Mouse (Mus musculus): ENCODE data around the gene Ugt1a2.

Gene Ugt1a2

GRCm38 (mm10) chr1:88234248-88234610 is 33.8 kb downstream of the Ugt1a2 start:
- DNase-seq (ENCODE audit: low spot score in 2 of 2) = no peak

DNA sequence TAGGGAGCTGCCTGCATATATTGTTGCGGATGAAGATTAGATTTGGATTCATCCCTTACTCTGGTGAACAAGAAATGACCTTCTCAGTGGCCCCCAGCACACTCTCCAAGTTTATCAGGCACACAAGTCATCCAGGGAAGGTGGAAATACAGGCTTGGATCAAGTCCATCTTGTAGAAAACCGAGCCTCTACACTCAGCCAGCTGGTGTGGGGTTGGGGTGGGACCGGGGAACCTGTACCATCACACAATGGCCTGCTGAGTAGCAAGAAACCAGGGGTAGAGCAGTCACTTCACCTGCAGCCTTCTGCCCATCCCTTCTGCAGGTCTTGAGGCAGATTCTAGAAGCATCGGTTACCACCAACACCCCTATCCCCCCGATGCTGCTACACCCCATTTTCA is 34.2 kb downstream of the Ugt1a2 start:
- DNase-seq (ENCODE audit: low spot score in 2 of 2) = no peak

DNA sequence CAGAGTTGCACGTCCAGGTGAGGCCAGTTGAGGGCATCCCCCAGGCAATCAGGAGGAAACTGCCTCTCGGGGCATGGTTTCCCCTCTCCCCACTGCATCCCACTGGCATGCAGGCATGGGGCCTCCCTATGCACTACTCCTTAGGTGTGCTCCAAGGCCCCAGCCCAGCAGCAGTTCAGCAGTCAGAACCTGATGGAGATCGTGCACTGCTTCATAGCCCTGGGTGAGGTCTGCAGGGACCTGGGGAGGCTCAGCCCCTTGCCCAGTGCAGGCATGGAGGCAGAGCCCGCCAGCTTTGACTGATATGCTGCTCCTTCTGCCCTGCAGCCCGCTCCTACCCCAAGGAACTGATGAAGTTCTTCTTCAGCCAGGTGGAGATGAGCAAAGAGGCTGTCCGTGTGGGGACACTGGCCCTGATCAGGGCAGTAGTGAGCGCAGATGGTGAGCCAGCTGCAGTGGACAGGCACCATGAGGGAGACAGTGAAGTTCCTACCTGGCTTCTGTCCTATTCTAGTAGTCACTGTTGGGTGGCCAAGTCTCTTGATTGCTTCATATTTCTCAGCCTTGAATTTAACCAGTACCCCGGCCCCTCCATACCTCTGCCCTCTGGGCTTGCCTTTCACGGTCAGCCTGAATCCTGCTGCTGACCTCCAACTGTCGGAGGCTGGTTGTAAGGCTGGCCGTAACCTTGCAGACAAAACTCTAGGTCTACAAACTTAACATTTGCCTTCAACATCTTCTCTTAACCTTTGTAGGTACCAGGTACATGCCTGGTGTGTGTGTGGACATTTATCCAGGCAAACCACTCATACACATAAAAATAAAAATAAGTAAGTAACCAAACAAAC is 34.9 kb downstream of the Ugt1a2 start:
- DNase-seq (ENCODE audit: low spot score in 2 of 2) = no peak

DNA sequence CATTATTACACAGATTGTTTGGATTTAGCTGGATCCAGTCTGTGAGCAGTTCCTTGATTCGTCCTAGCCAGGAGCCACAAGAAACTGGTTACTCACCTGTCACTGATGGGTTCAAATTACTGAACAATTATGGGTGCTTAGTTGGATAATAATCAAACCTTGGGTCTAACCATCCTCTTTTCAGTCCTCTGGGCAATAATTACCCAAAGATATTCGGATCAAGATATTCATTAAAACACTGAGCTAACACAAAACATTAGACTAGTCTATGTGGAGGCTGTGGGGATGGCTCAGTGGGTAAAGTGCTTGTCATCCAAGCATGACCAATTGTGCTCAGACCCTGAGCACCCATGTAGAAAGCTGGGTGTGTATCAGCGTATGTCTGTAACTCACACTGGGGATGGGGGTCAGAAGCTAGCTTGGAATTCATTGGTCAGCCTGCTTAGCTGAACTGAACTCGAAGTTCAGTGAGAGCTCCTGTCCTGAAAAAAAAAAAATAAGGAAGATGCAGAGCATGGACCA is 35.6 kb downstream of the Ugt1a2 start:
- DNase-seq (ENCODE audit: low spot score in 2 of 2) = no peak

DNA sequence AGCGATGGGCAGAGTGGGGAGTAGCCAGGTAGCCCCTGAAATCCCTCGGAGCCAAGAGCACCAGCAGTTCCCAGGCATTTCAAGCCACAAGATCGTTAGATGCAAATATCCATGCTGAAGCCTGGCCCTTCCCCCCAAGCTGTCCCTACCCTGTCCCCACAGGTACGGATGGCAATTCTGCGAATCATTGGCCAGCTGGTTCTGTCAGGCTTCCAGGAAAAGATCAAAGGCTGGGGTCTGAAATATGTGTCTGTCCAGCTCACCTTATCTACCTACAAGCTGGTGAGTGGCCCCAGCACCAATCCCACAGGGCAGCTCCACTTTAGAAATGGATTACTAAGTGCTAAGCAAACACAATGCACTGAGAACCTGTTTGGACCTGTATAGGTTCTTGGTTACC is 36.9 kb downstream of the Ugt1a2 start:
- DNase-seq (ENCODE audit: low spot score in 2 of 2) = no peak

GRCm38 (mm10) chr1:88238771-88239170 is 38.4 kb downstream of the Ugt1a2 start:
- no peak for DNase-seq (ENCODE audit: low spot score in 2 of 2)

DNA sequence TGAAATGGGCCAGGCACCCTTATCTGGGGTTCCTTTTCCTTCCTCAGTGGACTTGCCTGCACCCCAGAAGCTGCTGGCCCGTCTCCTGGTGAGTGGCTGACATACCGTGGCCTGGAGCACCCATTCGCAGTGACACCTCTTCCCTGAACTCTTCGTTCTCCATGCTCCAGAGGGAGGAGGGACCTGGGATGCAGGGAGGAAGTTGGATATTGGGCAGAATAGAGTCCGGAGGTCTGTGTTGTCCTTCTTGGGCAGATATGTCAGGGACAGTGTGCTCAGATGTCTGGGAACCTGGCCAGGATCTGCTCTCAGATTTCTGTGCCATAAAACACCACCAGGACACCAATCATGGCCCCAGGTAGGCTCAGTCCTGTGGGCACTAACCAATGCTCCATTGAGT is 39.7 kb downstream of the Ugt1a2 start:
- no peak for DNase-seq (ENCODE audit: low spot score in 2 of 2)

DNA sequence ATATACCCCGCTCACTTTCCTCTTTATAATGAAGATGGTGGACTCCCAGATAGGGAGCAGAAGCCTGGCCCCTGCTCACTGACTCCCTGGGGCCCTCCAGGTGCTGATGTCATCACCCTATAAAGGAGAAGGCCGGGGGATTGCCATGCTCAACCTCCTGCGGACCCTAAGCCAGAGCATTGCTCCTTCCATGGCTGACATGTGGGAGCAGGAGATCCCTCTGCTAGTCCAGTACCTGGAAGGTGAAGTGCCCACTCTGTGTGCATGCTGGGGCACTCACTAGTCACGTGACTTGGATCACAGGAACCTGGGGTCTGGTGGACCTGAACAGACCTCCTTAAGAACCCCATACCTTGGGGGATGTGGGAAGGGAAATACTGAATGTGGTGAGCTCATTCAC is 40.2 kb downstream of the Ugt1a2 start:
- DNase-seq (ENCODE audit: low spot score in 2 of 2) = no peak

DNA sequence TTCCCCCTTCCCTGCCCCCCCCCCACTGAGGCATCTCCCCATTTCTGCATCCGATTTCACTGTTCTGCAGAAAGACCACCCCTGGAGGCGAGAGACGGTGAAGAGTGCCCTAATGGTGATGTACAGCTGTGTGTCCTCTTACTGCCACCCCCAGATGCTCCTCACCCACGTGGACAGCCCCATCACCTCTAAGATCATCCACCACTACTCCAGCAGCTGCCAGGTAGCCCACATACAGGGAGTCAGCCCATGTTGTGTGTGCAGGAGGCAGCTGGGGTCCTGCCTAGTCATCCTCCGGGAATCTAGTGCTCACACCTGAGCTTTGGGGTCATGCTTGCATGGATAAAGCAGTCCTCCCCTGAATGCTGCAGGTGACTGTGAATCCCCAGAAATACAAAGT is 43.5 kb downstream of the Ugt1a2 start:
- no peak for DNase-seq (ENCODE audit: low spot score in 2 of 2)

DNA sequence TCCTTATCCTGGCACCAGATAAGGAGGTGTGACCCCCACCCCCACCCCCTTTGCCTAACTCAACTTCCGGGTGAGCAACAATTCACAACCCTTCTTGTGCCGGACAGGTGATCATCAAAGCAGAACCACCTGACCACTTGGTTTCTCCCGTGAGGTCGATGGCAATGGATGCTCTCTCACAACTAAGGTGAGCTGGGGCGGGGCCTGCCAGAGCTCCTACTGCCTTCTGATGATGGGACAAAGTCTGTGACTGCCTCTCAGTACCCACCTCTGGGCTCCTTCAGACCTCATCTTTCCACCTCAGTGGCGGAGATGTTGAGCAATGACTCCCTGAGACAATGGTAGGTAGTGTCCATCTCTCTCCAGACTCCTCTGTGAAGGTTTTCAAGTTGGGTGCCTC is 45.5 kb downstream of the Ugt1a2 start:
- no peak for DNase-seq (ENCODE audit: low spot score in 2 of 2)

DNA sequence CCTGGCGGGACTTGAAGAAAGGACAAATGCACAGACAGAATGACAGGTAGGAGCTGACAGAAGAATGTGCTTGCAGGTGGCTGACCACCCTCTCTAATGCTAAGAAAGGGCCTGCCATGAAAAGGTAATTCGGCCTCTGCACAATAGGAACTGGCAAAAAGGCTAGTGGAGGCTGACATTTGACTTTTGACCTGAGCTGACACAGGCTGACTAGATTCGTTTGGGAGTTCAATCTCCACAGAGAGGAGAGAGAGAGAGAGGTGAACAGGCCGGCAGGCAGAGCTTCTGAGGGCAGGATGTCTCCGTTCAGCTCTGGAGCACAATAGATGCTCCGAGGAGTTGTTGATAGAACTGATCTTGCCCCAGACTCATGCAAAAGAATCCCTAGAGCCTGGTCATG is 46.0 kb downstream of the Ugt1a2 start:
- no peak for DNase-seq (ENCODE audit: low spot score in 2 of 2)

DNA sequence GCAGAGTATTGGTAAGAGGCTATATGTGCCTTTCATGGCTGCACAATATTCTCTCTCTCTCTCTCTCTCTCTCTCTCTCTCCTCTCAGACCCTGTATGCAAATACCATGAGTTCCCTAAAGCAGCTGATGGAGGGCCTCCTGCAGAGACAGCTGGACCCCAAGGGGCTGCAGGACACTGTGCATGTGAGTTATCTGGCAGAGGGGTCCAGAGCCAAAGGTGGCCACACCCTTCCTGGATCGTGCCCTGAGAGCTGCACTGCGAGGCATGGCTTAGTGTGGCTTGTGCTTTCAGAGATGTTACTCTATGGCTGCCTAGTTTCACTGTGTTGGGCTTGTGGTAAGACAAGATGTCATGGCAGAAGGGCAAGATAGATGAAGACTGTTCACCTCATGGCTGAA is 47.3 kb downstream of the Ugt1a2 start:
- no peak for DNase-seq (ENCODE audit: low spot score in 2 of 2)

- no peak for DNase-seq (ENCODE audit: low spot score in 2 of 2)
Measured at GRCm38 (mm10) chr1:88248658-88249057, 48.3 kb downstream of the Ugt1a2 start.

- no peak for DNase-seq (ENCODE audit: low spot score in 2 of 2)
Measured at GRCm38 (mm10) chr1:88249596-88249995, 49.2 kb downstream of the Ugt1a2 start.

DNA sequence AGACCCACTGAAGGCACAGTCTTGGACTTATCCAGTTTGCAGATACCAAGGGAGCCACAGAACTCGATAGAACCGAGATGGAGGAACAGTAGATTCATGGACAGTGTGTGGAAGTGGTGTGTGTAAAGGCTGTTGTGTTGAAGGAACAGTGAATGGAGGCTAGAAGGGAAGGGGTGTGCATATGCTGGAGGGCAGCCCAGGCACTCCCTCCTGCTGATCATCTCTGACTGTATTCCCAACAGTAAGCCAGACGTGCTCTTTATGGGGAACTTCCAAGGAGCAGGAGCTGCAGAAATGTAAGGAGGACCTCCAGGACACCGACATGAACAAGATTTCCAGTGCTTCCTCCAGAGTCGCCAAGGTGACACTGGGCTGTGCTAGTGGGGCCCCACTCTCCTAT is 49.6 kb downstream of the Ugt1a2 start:
- DNase-seq (ENCODE audit: low spot score in 2 of 2) = no peak

DNA sequence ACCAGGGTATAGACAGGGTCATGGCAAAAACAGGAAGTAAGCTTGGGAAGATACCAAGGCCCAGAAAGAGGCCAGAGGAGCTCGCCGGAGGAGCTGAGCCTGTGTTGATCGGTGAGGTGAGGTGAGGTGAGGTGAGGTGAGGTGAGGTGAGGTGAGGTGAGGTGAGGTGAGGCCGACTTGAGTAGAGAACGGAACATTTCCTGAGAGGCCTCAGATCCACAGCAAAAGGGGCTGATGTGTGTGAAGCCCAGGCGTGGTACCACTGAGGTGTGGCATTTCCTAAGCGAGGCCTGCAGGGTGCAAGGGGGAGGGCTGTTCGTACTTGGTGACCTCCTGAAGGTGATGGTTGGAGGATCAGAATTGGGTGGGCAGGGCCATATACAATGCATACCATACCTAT is 52.7 kb downstream of the Ugt1a2 start:
- DNase-seq (ENCODE audit: low spot score in 2 of 2) = no peak

DNA sequence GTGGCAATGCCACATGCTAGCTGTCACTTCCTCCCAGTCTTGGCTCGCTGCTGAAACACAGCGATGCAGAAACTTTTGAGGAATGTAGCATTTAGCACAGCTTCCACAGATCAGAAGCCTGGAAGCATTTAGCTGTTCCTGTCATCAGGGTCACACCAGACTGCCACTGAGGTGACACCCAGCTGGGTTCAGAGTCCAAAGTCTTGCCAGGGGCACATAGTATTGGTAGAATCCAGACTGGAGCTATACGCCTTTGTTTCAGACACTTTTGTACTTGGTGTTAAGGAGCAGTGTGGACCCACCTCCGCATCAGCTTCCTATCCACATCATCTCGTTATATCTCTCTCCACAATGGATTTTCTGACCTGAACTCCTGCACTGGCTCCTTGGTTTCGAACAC is 53.1 kb downstream of the Ugt1a2 start:
- no peak for DNase-seq (ENCODE audit: low spot score in 2 of 2)

DNA sequence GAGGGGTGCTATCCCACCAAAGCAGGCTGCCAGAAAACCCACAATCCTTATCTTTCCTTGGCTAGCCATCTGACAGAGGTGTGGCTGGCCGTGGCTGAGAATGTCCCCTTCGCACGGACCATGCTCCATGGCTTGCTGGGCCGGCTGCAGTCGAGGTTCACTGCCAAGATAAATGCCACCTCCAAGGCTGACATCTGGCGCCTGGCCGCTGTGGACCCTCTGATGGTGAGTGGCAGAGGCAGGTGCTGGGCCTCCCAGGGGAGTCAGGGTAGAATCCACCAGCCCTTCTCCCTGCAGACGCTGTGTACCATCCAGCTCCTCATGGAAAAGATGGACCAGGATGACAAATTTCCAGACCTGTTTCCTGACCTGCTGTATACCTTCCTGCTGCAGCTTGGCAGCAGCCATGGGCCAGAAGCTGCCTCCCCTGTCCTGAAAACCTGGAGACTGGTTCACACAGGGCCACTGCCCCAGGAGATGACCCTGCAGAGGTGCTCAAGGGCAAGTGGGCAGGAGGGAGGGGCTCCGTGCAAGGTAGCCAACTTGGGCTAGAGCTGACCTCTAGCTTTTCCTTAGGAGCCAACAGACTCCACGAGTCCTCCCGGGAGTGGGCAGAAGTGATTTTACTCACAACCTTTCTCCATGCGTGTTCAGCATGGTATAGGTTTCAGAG is 54.5 kb downstream of the Ugt1a2 start:
- DNase-seq (ENCODE audit: low spot score in 2 of 2) = no peak

DNA sequence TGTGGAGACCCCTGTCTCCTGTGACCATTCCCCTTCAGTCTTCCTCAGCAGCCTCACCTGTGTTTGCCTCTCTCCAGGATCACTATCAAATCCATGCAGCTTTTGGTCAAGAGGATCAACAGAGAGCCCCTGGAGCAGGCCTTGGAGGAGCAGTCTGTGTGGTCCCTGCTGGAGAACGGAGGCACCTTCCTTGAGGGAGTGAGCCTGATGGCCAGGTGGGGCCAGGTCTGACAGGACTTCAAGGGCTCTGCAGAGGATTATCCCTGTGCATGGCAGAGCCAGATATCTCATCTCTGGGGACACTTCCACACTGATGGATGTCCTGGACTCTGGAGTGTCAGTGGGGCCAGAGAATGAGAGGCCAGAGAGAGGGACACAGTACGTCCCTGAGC is 55.1 kb downstream of the Ugt1a2 start:
- no peak for DNase-seq (ENCODE audit: low spot score in 2 of 2)

GRCm38 (mm10) chr1:88255989-88256754 is 55.8 kb downstream of the Ugt1a2 start:
- DNase-seq (ENCODE audit: low spot score in 2 of 2) = no peak

DNA sequence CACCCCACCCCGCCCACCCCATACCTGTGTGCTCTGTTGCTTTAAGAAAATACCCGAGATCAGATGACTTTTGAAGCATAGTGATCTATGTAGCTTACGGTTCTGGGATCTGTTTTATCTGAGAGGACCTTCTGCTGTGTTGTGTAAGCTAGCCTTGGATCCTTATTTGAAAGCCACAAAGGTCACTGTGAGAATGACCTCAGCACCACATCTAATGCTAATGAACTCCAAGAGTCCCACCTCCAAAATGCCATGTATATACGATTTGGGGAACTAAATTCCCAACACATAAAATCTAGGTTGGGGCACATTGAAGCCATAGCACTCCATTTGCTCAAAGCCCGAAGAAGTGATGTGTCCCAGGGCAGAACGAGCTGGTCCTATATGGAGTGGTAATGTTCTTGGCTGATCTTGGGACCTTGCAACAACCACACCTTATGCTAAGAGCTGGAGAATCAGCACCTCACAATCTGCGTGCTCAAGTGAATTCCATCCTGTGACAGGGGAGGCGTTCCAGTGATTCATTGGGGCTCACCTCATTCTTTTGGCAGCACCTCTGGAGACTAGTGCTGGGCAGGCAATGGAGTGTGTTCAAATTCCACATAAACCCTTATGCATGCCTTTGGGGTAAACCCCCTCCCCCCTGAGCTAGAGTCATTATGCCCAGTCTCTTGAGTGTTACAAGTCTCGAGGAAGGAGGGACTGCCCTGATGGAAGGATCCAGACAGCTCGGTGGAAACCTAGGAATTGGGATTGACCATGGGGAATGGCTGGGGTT is 56.7 kb downstream of the Ugt1a2 start:
- DNase-seq (ENCODE audit: low spot score in 2 of 2) = no peak

GRCm38 (mm10) chr1:88257681-88258080 is 57.3 kb downstream of the Ugt1a2 start:
- peak in 1 of 2 experiments; percentile 32 for DNase-seq (ENCODE audit: low spot score in 2 of 2)
